Mouse (Mus musculus): Measurements from ENCODE around the gene Cd80. TPM values are rescaled to one million over a fixed set of nuclear protein-coding genes. Genes with fewer than 3 reads are reported as not detected.

Gene Cd80
- polyA plus RNA-seq, 1 experiment from 2014 or later: 0.46 TPM

DNA sequence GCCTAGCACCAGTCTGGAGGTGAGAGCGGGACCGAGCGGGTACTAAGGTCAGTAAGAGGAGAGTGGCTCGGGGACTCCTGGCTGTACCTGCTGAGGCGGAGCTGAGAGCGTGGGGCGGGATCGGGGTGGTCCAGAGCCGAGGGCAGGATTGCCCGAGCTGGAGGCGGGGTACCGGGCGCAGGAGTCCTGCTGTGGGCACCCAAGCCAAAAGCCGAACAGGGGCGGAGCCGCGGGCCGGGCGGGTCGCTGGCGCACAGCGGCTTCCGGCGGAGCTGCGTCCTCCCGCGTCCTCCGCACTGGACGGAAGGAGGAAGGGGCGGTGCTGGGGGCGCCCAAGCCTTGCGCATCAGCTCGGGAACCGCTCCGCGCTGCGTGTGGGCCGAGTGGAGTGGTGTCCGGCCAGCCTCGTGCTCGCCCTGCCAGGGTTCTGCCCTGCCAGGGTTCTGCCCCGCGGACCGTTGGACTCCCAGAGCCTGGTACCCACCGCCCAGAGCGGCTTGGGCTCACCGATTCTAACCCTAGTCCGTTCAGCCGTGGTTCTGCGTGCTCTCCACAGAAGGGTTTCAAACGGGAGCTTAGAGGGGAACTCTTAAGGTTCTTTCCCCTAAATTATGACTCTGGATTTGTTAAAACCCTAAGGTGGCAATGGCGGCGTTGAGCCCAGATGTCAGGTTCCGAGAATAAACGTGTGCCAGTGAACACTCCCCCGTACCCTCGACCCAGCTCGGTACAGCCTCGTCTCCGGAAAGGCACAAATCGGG lies 2.7 kb upstream of the Cd80 start, which contains the start of gene Adprh:
Adprh (minus strand) TSS at position 262 of the 761 bp plus-strand sequence.
- no peaks in the 10 kb centered on the region for H3K9me3 ChIP-seq (ENCODE audit: control insufficient read depth, low read length)
- H3K27ac ChIP-seq (replicated peaks; ENCODE audit: low read depth, low read length): peak within 1 kb of the TSS; percentile 95
- H3K4me1 ChIP-seq (ENCODE audit: control insufficient read depth, insufficient read depth, low read length): peaks cover 9% of the 10 kb centered on the region; the same call in 1 of the 2 replicates
- peak within 1 kb of the TSS; percentile 77 for H3K4me3 ChIP-seq (ENCODE audit: low read depth, low read length)
- peak within 1 kb of the TSS; percentile 96 for H3K9ac ChIP-seq (ENCODE audit: low read depth, low read length)
- ATAC-seq (ENCODE audit: low read depth) (peak; percentile 98), DNase-seq (ENCODE audit: low spot score) (peak; percentile 96)
- H3K36me3 ChIP-seq (ENCODE audit: control insufficient read depth, insufficient read depth, low read length): peaks cover 29% of the 10 kb centered on the region
- H3K4me2 ChIP-seq (ENCODE audit: low read depth, low read length): peak within 1 kb of the TSS; percentile 73
- H3K27me3 ChIP-seq (replicated peaks; ENCODE audit: control insufficient read depth, insufficient read depth, low read length): no peaks in the 10 kb centered on the region
- 0% methylated on average over 43 of the region's 61 CpGs for WGBS

DNA sequence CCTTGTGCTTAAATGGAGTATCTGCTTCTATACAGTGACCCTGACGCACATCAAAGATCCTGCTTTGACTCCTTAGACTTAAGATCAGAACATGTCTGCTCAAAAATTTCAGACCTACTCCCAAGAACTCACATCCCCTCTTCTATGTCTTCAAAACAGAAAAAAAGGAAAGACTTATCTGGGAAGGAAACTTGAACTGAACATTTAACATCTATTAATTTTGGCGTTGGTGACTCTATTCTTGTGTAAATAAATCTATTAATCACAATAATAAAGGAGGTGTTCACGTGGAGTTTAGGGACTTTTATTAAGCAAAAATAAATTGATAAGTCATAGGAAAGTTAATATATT lies 2.2 kb upstream of the Cd80 start:
- ATAC-seq (ENCODE audit: low read depth) (no peak), DNase-seq (ENCODE audit: low spot score) (no peak)
- Histone ChIP-seq H3K4me2 (ENCODE audit: low read depth, low read length) (peak overlapping the region; percentile 73), H3K36me3 (ENCODE audit: control insufficient read depth, insufficient read depth, low read length) (peaks cover 23% of the 10 kb centered on the region), H3K27ac (replicated peaks; ENCODE audit: low read depth, low read length) (peak overlapping the region; percentile 95), H3K4me1 (ENCODE audit: control insufficient read depth, insufficient read depth, low read length) (peaks cover 6% of the 10 kb centered on the region; the same call in 1 of the 2 replicates), H3K9ac (ENCODE audit: low read depth, low read length) (peak overlapping the region; percentile 96), H3K9me3 (ENCODE audit: control insufficient read depth, low read length) (no peaks in the 10 kb centered on the region), H3K4me3 (ENCODE audit: low read depth, low read length) (peak overlapping the region; percentile 77), H3K27me3 (replicated peaks; ENCODE audit: control insufficient read depth, insufficient read depth, low read length) (no peaks in the 10 kb centered on the region)
- 34% methylated on average over 3 of the region's 3 CpGs for WGBS

DNA sequence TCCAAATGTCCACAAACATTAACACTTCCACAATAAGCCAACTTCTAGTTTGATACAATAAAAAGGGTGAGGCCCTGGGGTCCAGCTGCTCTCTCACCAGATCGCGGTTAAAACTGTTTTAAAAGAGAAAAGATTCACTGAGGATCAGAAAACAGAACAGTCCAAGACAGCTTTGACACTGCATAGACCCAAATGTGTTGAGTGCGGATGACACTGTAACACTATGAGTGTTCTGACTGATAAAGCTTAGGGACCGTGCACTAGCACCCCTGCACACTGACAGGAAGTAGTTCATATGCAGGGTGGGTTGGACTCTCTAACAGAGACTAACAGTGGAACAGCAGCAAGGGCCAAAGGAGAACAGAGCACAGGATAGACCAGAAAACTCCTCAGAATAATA lies 1.4 kb upstream of the Cd80 start:
- DNase-seq (ENCODE audit: low spot score) (no peak), ATAC-seq (ENCODE audit: low read depth) (no peak)
- Histone ChIP-seq H3K4me1 (ENCODE audit: control insufficient read depth, insufficient read depth, low read length) (peaks cover 5% of the 10 kb centered on the region; the same call in 1 of the 2 replicates), H3K9me3 (ENCODE audit: control insufficient read depth, low read length) (no peaks in the 10 kb centered on the region), H3K4me2 (ENCODE audit: low read depth, low read length) (no peak overlapping the region), H3K4me3 (ENCODE audit: low read depth, low read length) (no peak overlapping the region), H3K27me3 (replicated peaks; ENCODE audit: control insufficient read depth, insufficient read depth, low read length) (no peaks in the 10 kb centered on the region), H3K9ac (ENCODE audit: low read depth, low read length) (no peak overlapping the region), H3K36me3 (ENCODE audit: control insufficient read depth, insufficient read depth, low read length) (peaks cover 18% of the 10 kb centered on the region), H3K27ac (replicated peaks; ENCODE audit: low read depth, low read length) (no peak overlapping the region)
- WGBS: 87% methylated on average over 4 of the region's 4 CpGs

DNA sequence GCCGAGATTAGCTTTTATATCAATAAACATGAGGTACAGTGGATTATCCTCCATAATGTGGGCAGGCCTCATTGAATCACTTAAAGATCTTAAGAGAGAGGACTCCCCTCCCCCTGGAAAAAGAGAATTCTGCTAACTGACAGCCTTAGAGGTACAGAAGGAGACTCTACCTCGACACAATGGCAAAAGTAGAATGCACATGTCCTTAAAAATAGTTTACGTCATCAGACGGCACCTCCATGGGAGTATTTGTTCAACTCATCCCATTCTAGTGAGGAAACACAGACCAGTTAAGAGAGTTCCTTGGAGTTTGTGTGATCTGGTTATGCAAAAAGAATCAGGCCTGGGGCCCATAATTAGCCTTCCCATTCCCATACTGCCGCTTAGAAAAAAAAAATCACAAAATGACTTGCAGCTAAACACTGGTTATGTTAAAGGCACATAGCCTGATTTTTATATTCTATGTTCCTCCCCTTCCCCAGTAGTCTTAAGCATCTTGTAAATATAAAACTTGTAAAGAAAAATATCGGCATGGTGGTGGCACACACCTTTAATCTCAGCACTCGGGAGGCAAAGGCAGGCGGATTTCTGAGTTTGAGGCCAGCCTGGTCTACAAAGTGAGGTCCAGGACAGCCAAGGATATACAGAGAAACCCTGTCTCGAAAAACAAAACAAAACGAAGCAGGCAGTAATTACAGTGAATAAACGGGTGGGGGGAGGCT lies 667 bp upstream of the Cd80 start:
- Histone ChIP-seq H3K27ac (replicated peaks; ENCODE audit: low read depth, low read length) (no peak overlapping the region), H3K9me3 (ENCODE audit: control insufficient read depth, low read length) (no peaks in the 10 kb centered on the region), H3K4me2 (ENCODE audit: low read depth, low read length) (no peak overlapping the region), H3K36me3 (ENCODE audit: control insufficient read depth, insufficient read depth, low read length) (peaks cover 11% of the 10 kb centered on the region), H3K4me1 (ENCODE audit: control insufficient read depth, insufficient read depth, low read length) (peaks cover 5% of the 10 kb centered on the region; the same call in 1 of the 2 replicates), H3K27me3 (replicated peaks; ENCODE audit: control insufficient read depth, insufficient read depth, low read length) (no peaks in the 10 kb centered on the region), H3K9ac (ENCODE audit: low read depth, low read length) (no peak overlapping the region), H3K4me3 (ENCODE audit: low read depth, low read length) (no peak overlapping the region)
- DNase-seq (ENCODE audit: low spot score) (no peak), ATAC-seq (ENCODE audit: low read depth) (no peak)
- 66% methylated on average over 11 of the region's 11 CpGs for WGBS

DNA sequence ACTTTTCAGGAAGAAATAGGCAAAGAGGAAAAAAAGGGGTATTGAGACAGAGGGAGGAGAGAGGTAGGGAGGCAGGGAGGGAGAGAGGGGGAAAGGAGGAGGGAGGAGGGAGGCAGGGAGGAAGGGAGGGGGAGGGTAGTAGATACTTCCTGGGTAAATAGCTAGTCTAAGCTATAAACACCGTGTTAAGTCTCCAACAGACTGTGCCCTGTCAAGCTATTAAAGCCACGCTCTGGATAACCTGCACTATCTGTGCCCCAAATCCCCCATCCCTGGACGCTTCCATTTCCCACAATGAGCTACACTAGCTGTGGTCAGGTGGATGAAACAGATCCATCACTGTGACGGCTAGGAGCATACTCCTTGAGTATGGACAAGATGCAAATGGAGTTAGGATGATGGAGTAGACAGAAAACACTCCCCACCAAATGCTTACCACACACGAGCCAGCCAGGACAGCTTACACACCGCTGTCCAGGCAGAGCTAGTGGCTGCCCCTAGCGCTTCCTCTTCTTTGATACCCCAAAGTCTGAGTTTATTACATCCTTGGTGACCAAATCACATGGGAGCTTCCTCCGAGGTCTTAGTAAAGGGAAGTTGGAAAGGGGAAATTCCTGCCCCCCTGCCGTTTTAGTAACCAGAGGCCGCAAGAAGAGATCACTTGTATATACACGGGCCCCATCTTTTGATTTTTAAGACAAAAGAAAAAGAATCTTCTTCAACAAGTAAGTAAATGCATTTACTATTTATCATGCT lies 1.6 kb downstream of the Cd80 start:
- Histone ChIP-seq H3K27me3 (replicated peaks; ENCODE audit: control insufficient read depth, insufficient read depth, low read length) (no peaks in the 10 kb centered on the region), H3K4me3 (ENCODE audit: low read depth, low read length) (no peak overlapping the region), H3K9ac (ENCODE audit: low read depth, low read length) (no peak overlapping the region), H3K36me3 (ENCODE audit: control insufficient read depth, insufficient read depth, low read length) (no peaks in the 10 kb centered on the region), H3K27ac (replicated peaks; ENCODE audit: low read depth, low read length) (no peak overlapping the region), H3K4me2 (ENCODE audit: low read depth, low read length) (no peak overlapping the region), H3K9me3 (ENCODE audit: control insufficient read depth, low read length) (no peaks in the 10 kb centered on the region), H3K4me1 (ENCODE audit: control insufficient read depth, insufficient read depth, low read length) (no peaks in the 10 kb centered on the region)
- no peak for DNase-seq (ENCODE audit: low spot score)
- no peak for ATAC-seq (ENCODE audit: low read depth)
- WGBS: 52% methylated on average over 11 of the region's 11 CpGs

DNA sequence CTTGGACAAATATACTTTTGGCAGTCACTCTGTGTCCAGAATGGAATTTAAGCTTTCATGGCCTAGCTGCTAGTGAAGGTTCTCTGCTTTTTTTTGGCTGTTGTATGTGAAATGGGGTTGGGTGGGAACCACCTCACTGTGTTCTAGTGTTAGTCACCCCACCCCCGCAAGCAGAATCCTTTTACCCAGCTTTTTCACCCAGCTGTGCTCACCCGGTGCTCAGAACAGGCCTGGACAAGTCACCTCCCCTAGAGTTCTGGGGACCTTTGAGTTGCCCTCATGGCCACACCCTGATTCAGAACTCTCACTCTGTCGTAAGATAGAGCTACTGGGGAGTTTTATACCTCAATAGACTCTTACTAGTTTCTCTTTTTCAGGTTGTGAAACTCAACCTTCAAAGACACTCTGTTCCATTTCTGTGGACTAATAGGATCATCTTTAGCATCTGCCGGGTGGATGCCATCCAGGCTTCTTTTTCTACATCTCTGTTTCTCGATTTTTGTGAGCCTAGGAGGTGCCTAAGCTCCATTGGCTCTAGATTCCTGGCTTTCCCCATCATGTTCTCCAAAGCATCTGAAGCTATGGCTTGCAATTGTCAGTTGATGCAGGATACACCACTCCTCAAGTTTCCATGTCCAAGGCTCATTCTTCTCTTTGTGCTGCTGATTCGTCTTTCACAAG lies 3.4 kb downstream of the Cd80 start:
- ATAC-seq (ENCODE audit: low read depth): no peak

DNA sequence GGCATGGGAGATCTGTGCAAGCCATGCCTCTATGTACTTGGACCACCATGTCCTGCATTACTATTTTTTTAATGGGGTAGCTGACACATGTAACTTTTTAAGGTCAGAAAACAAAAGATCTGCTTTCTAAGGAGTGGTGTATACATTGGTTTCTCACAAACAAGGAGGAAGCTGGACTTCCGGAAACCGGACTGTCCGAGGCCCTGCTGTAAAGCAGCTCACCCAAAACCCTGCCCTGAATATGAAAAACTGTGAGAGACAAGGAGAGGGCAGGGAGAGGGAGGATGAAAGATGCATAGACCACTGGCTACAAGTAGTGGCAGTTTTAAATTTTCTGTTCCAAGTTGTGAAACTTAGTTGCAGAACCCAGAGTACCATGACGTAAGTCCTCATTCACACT lies 4.6 kb downstream of the Cd80 start:
- ATAC-seq (ENCODE audit: low read depth): no peak
- WGBS: 87% methylated on average over 4 of the region's 4 CpGs

More for the DNA sequence above, 3.4 kb downstream of the Cd80 start:
- 65% methylated on average over 6 of the region's 6 CpGs for WGBS
- Histone ChIP-seq H3K27ac (replicated peaks; ENCODE audit: low read depth, low read length) (no peak overlapping the region), H3K9ac (ENCODE audit: low read depth, low read length) (no peak overlapping the region), H3K36me3 (ENCODE audit: control insufficient read depth, insufficient read depth, low read length) (no peaks in the 10 kb centered on the region), H3K4me1 (ENCODE audit: control insufficient read depth, insufficient read depth, low read length) (no peaks in the 10 kb centered on the region), H3K4me3 (ENCODE audit: low read depth, low read length) (no peak overlapping the region), H3K27me3 (replicated peaks; ENCODE audit: control insufficient read depth, insufficient read depth, low read length) (no peaks in the 10 kb centered on the region), H3K4me2 (ENCODE audit: low read depth, low read length) (no peak overlapping the region), H3K9me3 (ENCODE audit: control insufficient read depth, low read length) (no peaks in the 10 kb centered on the region)
- DNase-seq (ENCODE audit: low spot score): peak; percentile 14

DNA sequence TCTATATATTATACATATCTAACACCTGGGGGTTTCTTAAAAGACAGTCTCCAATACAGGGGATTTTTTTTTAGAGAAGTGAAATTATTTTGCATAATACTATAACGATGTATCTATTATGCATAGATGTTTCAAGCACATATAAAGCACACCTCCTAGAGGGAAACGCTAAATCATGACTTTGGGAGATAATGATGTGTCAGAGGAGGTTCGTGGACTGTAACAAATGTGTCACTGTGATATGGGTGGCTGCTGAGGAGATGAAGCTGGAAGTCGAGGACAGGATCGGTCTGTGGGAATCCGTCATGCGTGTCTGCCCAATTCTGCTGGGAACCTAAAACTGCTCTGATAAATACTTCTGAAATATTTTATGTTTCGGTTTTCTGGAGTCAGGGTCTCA lies 6.4 kb downstream of the Cd80 start:
- Histone ChIP-seq H3K36me3 (ENCODE audit: control insufficient read depth, insufficient read depth, low read length) (no peaks in the 10 kb centered on the region), H3K27ac (replicated peaks; ENCODE audit: low read depth, low read length) (no peak overlapping the region), H3K9ac (ENCODE audit: low read depth, low read length) (no peak overlapping the region), H3K4me3 (ENCODE audit: low read depth, low read length) (no peak overlapping the region), H3K27me3 (replicated peaks; ENCODE audit: control insufficient read depth, insufficient read depth, low read length) (no peaks in the 10 kb centered on the region), H3K4me2 (ENCODE audit: low read depth, low read length) (no peak overlapping the region), H3K9me3 (ENCODE audit: control insufficient read depth, low read length) (no peaks in the 10 kb centered on the region), H3K4me1 (ENCODE audit: control insufficient read depth, insufficient read depth, low read length) (no peaks in the 10 kb centered on the region)
- 83% methylated on average over 8 of the region's 8 CpGs for WGBS
- ATAC-seq (ENCODE audit: low read depth) (no peak), DNase-seq (ENCODE audit: low spot score) (no peak)

More for the DNA sequence above, 4.6 kb downstream of the Cd80 start:
- Histone ChIP-seq H3K4me1 (ENCODE audit: control insufficient read depth, insufficient read depth, low read length) (no peaks in the 10 kb centered on the region), H3K27me3 (replicated peaks; ENCODE audit: control insufficient read depth, insufficient read depth, low read length) (no peaks in the 10 kb centered on the region), H3K4me3 (ENCODE audit: low read depth, low read length) (no peak overlapping the region), H3K27ac (replicated peaks; ENCODE audit: low read depth, low read length) (no peak overlapping the region), H3K9ac (ENCODE audit: low read depth, low read length) (no peak overlapping the region), H3K4me2 (ENCODE audit: low read depth, low read length) (no peak overlapping the region), H3K9me3 (ENCODE audit: control insufficient read depth, low read length) (no peaks in the 10 kb centered on the region), H3K36me3 (ENCODE audit: control insufficient read depth, insufficient read depth, low read length) (no peaks in the 10 kb centered on the region)
- no peak for DNase-seq (ENCODE audit: low spot score)

All from embryonic facial prominence, embryonic 14.5 days (tissue).